Mouse (Mus musculus) olfactory bulb, adult 2 months (tissue): Measurements from ENCODE around the gene Mctp1. TPM values are rescaled to one million over a fixed set of nuclear protein-coding genes. Genes with fewer than 3 reads are reported as not detected.
"Not testable (repeated sequence)": the region's sequence is repeated elsewhere in the genome, so short reads cannot be mapped to it uniquely, and the experiment has no call there.

Source experiments
- H3K27ac ChIP-seq: fragments of 200-500 bp; 2 replicates; pipeline ENCODE4 v1.5.1; 2012; ENCODE audit warnings: low read depth, low read length; ENCODE audit not compliant: insufficient read depth
- H3K4me1 ChIP-seq: fragments of 200-500 bp; 2 replicates; pipeline ENCODE4 v1.6.1; 2012; ENCODE audit warnings: low read length; ENCODE audit not compliant: control insufficient read depth, insufficient read depth
- H3K4me3 ChIP-seq: fragments of 200-500 bp; 2 replicates; pipeline ENCODE4 v1.5.1; 2012; ENCODE audit warnings: mild to moderate bottlenecking, low read depth, low read length, moderate library complexity; ENCODE audit not compliant: insufficient read depth
- CTCF ChIP-seq: fragments of 200-500 bp; IDR thresholded peaks from 2 replicates; pipeline ENCODE4 v1.5.1; 2012; ENCODE audit warnings: low read depth, mild to moderate bottlenecking, low read length, moderate library complexity; ENCODE audit not compliant: insufficient read depth
- POLR2A ChIP-seq: fragments of 200-500 bp; IDR thresholded peaks from 2 replicates; pipeline ENCODE4 v1.6.1; 2012; ENCODE audit warnings: mild to moderate bottlenecking, low read depth, low read length, moderate library complexity; ENCODE audit not compliant: insufficient read depth
- WGBS: fragments of 180-500 bp; shearing (Covaris S2); methylation state at CpG from one replicate; pipeline ENCODE4 v1.1.7; 2018; 5-methylcytosine and 5-hydroxymethylcytosine counted together
- polyA plus RNA-seq: library from polyadenylated mRNA; stranded (reverse); fragments of >200 nt; gene quantifications from 2 replicates; pipeline ENCODE4 v1.2.4, GENCODE M21; 2012; ENCODE audit warnings: low replicate concordance; ENCODE audit not compliant: missing spikeins, insufficient read depth, insufficient read length

Mctp1 gene
- polyA plus RNA-seq, 1 experiment: not detected

GRCm38 (mm10) chr13:76438765-76439164 lies 54.4 kb downstream of the Mctp1 start:
- WGBS: 66% methylated on average over 1 of the region's 1 CpGs

GRCm38 (mm10) chr13:76446059-76446458 lies 61.7 kb downstream of the Mctp1 start:
- 72% methylated on average over 1 of the region's 1 CpGs for WGBS
- no peak overlapping the region for H3K4me3 ChIP-seq
- no peak overlapping the region for H3K27ac ChIP-seq
- H3K4me1 ChIP-seq: no peaks in the 10 kb centered on the region
- TF ChIP-seq POLR2A (no peak), CTCF (no peak)

More at GRCm38 (mm10) chr13:76438765-76439164, 54.4 kb downstream of the Mctp1 start:
- no peak overlapping the region for H3K4me3 ChIP-seq
- TF ChIP-seq CTCF (no peak), POLR2A (no peak)
- no peak overlapping the region for H3K27ac ChIP-seq
- H3K4me1 ChIP-seq: no peaks in the 10 kb centered on the region

DNA sequence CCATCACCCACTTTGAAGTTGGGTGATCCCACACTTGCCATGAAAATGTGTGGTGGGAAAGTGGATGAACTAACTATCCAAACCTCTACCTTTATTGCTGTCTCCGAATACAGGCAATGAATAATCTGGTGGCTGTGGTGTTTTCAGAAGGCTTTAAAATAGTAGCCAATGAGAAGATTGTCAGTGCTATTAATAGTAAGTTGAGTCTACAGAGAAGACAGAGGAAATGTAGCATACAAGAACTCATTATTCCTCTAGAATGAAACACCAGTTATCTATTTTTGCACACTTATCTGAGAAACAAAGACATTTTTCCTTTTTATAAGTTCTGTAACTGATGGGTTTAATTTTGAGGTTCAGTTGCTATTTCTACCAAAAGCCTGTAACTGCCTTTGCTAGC lies 63.2 kb downstream of the Mctp1 start:
- Histone ChIP-seq H3K27ac (no peak overlapping the region), H3K4me1 (no peaks in the 10 kb centered on the region), H3K4me3 (no peak overlapping the region)
- TF ChIP-seq POLR2A (no peak), CTCF (no peak)
- 40% methylated on average over 1 of the region's 1 CpGs for WGBS

DNA sequence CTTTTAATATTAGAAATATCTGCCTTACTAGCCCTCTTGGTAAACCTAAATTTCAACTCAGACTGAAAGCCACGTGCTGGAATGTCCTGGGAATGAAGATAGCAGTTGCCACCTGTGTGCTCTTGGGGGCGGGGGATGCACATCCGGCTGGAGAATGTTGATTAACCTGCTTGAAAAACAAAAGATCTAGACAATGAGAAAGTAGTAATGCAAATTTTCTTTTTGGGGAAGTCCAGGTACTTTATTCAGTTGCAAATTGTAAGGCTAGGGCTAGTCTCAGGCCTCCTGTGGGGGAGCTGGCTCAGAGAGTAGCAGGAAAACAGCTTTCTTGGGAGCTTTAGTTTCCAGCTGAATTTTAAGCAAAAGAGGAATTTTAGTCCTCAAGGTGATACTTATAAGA lies 67.2 kb downstream of the Mctp1 start:
- H3K4me3 ChIP-seq, H3K27ac ChIP-seq, H3K4me1 ChIP-seq: not testable (repeated sequence)
- 79% methylated on average over 3 of the region's 3 CpGs for WGBS

DNA sequence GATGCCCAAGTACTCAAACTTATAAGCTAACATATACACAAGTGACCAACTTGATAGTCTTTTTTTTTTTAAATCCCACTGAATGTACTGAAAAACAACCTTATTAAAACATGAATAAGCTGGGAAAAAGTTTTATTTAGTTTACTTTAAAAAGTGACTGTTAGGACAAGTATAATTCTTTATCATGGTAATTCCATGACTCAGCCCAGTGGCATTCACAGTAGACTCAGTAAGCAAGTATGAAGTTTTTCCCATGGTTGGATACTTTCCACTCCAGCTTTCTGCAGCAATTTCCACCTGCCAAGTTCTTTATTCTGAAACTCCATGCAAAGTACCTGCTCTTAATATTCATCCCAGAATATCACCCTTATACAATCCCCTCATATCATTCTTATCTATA lies 97.3 kb downstream of the Mctp1 start:
- H3K4me1 ChIP-seq: peaks cover 2% of the 10 kb centered on the region; the same call in 1 of the 2 replicates
- H3K4me3 ChIP-seq: no peak overlapping the region
- TF ChIP-seq CTCF: no peak
- no peak for TF ChIP-seq POLR2A
- no peak overlapping the region for H3K27ac ChIP-seq

- TF ChIP-seq CTCF: no peak
- TF ChIP-seq POLR2A: no peak
- H3K4me1 ChIP-seq: peaks cover 2% of the 10 kb centered on the region; the same call in 1 of the 2 replicates
- no peak overlapping the region for H3K4me3 ChIP-seq
- H3K27ac ChIP-seq: no peak overlapping the region
- WGBS: 86% methylated on average over 2 of the region's 2 CpGs
Observed at GRCm38 (mm10) chr13:76482998-76483397, 98.7 kb downstream of the Mctp1 start.

DNA sequence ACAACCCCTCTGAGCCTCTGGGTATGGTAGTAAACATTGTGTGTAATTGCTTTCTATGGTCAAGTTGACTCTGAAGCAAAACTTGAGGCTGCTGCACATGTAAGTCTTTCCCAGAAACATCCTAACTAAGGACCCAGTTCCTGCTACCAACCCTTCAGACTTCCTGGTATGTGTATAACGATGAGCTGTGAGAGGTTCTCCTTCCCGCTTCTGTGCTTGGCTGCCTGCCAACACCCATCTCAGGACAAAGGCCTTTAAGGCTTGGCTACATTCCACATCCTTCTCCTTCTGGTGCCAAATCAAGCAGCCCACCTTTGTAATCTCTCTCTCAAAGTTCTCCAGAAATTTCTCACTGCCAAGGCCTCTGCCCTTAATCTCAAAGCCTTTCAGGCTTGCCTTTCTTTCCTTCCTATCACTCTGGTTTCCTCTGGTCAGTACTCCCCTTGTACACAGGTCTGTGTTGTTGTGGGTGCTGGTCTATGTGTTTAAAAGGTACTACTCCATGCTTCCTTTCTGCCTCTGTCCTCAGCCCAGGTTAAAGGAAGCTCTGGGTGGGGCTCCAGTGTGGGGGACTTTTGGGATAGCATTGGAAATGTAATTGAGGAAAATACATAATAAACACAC lies 99.9 kb downstream of the Mctp1 start:
- H3K4me3 ChIP-seq: no peak overlapping the region
- peaks cover 2% of the 10 kb centered on the region; the same call in 1 of the 2 replicates for H3K4me1 ChIP-seq
- no peak overlapping the region for H3K27ac ChIP-seq
- WGBS: 22% methylated on average over 2 of the region's 2 CpGs
- no peak for TF ChIP-seq CTCF
- no peak for TF ChIP-seq POLR2A

GRCm38 (mm10) chr13:76515896-76516295 lies 131.6 kb downstream of the Mctp1 start:
- Histone ChIP-seq H3K4me3 (no peak overlapping the region), H3K27ac (no peak overlapping the region), H3K4me1 (no peaks in the 10 kb centered on the region)
- no peak for TF ChIP-seq POLR2A
- TF ChIP-seq CTCF: no peak
- 70% methylated on average over 2 of the region's 2 CpGs for WGBS

- WGBS: 23% methylated on average over 1 of the region's 1 CpGs
- Histone ChIP-seq H3K27ac (no peak overlapping the region), H3K4me1 (no peaks in the 10 kb centered on the region), H3K4me3 (no peak overlapping the region)
- no peak for TF ChIP-seq POLR2A
- TF ChIP-seq CTCF: no peak
Observed at GRCm38 (mm10) chr13:76523170-76523569, 138.8 kb downstream of the Mctp1 start.

GRCm38 (mm10) chr13:76527326-76527725 lies 143.0 kb downstream of the Mctp1 start:
- no peaks in the 10 kb centered on the region; the same call in 1 of the 2 replicates for H3K4me1 ChIP-seq
- no peak overlapping the region for H3K27ac ChIP-seq
- no peak overlapping the region for H3K4me3 ChIP-seq
- no peak for TF ChIP-seq CTCF
- no peak for TF ChIP-seq POLR2A
